Mouse (Mus musculus) frontal cortex, postnatal 25 days (tissue): ENCODE results near the gene Ext2.

Experiments
- DNase-seq, 2 experiments: peaks; one replicate each; pipeline ENCODE4 v3.0.0; 2022; ENCODE audit warnings: low spot score in 2 of 2

The Ext2 gene

DNA sequence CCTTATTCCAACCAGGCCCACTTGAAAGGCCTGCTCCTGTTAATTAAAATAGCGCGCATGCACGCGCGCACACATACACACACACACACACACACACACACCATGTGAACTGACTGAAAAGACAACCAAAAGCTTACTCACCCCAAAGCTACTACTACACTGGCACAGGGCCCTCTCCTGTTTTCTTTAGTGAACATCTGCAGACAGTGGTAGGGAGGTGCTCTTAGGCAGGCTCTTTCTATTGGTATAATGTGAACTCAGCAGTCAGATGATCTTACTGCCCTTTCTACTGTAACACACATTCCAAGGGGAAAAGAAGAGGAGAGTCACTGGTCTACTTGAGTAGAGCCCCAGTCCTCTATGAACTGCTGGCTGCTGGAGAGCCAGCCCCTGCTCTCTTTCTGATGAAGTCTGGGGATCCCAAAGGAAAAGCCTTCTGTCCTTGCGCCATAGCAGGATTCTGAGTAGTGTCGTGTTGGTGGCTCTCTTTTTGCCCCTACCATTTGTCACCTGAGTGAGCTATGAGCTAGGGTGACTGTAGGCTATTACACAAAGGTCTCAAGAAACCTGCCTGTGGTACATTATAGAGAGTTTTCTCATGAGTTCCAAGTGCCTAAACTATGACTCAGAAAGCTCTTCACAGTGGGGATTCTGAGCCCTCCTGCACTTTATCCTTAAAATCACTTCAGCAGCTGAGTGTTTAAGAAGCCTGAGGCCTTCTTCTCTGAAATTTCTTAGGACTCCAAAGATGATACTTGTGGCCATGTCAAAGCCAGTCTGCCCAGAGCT is 45.9 kb downstream of the Ext2 start:
- DNase-seq, result no peak

GRCm38 (mm10) chr2:93775431-93775830 is 46.9 kb downstream of the Ext2 start:
- DNase-seq, result no peak

DNA sequence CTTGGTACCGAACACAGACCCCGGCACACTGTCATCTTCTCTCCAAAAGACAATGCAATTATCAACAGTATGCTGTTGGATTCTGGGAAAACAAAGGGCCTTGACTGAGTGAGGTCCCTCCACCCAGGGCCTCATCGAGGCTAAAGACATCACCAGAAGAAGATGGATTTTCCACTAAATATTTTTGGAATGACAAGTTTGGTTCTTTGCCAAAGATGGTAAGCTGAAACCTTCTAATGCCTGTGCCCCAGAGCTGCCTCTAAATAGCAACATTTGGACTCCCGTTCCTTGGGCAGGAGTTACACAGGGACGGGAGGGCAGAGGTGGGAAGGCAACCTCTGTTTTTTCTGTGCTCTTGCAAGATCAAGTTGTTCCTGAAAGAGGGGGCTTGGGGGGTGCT is 47.4 kb downstream of the Ext2 start:
- no peak for DNase-seq

DNA sequence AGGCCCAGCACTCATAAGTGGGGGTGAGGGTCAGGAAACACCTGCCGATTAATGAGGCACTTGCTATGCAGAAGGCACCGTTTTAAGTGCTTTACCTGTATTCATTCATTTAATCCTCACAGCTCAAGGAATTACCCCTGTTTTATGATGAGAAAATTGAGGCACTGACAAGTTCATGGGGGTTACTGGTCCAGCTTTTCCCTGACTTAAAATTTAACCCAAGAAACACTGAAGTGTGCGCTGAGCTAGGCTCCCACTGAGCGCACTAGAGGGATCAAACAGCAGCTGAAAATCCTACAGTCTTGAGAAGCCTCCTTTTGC is 49.6 kb downstream of the Ext2 start:
- DNase-seq, result no peak

DNA sequence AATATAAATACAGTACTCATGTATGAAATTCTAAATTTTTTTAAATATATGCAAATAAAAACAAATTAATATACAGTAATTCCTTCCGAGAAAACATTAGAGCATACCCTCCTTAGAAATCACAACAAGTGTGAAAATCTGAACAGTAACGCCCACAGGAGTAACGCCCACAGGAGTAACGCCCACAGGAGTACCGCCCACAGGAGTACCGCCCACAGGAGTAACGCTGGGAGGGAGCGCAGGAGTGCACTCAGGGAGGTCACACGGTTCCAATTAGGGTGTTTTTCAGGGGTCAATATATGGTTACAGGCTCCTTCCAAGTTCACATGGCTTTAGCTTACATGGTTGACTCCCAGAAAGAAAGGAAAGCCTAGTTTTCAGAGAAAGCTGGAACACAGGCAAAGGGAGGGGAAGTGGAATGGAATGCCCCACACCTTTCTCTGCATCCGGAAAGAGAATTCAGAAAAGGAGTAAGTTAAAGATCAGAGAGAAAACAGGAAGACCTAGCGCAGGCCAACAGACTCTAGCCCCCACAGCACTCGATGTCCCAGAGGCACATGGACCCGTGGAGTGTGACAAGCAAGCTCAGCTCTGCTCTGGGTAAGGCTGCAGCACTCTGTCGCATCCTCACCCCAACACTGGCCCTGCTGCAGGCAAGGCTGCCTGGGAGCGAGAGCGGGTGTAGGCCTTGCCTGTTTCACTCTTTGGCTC is 50.2 kb downstream of the Ext2 start:
- no peak for DNase-seq

DNA sequence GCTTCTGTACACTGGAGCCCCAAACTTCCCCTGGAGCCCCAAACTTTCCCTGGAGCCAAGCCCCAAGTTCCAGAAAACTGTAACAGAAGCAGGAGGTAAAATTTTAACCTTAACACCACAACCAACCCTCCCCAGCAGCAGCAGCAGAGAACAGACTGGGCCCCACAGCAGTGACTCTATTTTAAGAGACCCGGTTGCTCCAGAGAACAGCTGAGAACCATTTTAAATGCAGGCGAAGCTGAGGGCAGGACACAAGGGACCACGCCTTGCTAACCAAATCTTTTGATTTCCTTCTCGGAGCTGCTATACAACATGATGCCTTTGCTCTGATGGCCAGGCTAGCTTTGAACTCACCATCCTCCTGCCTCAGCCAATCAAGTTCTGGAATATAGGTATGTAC is 51.5 kb downstream of the Ext2 start:
- DNase-seq, result no peak

DNA sequence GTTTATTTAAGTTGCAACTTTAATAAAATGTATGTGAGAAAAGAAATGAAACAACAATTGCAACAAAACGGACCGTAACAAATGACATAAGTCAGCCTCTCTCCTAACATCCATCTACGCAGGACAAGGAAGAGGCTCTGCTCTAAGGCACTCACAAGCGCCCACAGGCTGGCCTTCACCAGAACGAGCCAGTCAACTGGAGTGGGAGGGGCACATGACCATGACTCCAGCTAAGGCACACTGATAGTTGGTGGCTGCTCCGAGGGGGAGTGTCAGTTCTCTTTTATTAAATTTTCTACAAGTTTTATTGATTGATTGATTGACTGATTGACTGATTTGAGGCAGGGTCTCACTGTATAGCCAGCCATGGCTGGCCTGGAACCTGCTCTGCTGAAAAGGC is 52.5 kb downstream of the Ext2 start:
- DNase-seq, result no peak

- no peak for DNase-seq
Observed at GRCm38 (mm10) chr2:93765721-93766120, 56.6 kb downstream of the Ext2 start.

- DNase-seq, result no peak
Observed at GRCm38 (mm10) chr2:93764211-93764610, 58.2 kb downstream of the Ext2 start.

- no peak for DNase-seq
Observed at GRCm38 (mm10) chr2:93760389-93760788, 62.0 kb downstream of the Ext2 start.

GRCm38 (mm10) chr2:93759173-93759572 is 63.2 kb downstream of the Ext2 start:
- DNase-seq, result no peak

GRCm38 (mm10) chr2:93758298-93758697 is 64.1 kb downstream of the Ext2 start:
- DNase-seq, result peak; percentile 24 to 37

DNA sequence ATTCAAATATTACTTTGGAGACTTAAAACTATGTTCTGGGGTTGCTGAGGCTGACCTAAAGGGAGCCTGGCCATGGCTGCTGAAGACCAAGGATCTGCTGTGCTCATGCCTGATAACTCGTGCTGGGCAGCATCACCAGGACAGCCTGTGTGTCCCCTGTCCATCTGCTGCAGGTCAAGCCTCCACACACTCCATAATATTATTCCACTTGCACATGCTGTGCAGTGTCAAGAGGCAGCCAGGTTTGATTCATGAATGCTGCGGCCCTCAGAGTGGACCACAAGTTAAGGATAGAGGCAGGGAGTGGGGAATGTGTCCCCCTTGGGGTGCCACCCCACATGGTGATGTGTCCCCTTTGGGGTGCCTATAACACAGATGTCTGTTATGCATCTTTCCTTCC is 68.0 kb downstream of the Ext2 start:
- DNase-seq, result no peak

DNA sequence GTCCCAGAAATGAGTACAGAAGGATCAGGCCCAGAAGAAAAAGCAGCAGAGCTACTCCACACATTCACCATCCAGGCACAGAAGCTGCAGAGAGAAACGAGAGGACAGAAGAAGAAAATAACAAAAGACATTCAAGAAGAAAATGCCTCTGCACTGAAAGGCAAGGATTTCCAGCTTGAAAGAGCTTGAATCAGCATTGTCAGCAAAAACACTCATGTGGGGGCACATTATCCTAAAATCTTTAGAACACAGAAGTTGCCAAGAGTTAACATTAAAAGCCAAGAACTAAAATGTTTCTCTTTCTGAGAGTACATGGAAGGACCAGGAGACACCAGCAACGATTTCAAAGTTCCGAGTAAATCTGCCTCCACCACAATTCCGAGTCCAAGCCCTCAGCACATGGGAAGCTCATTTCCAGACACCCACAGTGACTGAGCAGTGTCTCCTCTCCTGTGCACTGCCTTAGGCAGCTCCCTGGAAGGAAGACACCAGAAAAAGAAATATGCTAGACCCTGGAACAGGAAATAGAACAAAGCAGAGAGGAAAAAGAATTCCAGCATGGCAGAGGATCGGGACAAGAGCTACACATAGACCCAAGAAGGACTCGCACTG is 69.1 kb downstream of the Ext2 start:
- DNase-seq, result no peak

DNA sequence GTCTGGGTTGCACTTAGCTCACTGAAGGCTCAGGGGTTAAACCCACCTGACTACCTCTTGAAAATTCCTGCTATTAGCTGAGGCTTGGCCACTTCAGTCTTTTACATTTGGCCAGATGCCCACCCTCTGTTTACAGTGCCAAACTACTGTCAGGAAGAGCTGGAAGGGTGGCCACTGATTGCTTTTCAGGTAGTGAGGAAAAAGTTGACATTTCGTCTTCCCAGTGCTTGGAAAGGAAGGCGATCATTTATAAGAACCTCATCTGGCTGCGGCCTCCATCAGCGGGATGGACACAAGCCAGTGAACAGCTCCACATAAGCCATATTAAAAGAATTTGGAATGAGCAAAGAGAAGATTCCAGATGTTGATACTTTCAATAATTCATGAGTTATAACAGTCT is 72.7 kb downstream of the Ext2 start:
- DNase-seq, result no peak

GRCm38 (mm10) chr2:93747538-93748126 is 74.7 kb downstream of the Ext2 start:
- DNase-seq, result no peak

DNA sequence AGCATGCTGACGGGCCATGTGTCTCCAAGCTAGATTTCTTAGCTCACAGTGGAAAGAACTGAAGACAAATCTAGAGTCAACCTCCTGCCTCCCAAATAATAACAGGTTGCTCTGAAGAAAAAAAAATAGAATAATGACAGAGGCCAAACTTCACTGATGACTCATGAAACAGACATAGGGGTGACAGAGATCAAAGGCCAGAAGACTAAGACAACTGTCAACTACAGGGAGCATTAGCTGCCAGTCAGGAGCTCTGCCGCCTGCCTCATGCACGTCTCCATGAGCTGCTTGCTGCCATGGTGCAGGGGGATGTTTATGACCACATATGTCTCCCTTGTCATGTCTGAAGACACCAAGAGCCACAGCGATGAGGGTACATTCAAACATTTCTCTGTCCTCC is 75.7 kb downstream of the Ext2 start:
- DNase-seq, result no peak

GRCm38 (mm10) chr2:93746162-93746561 is 76.2 kb downstream of the Ext2 start:
- DNase-seq, result no peak

GRCm38 (mm10) chr2:93745741-93746140 is 76.6 kb downstream of the Ext2 start:
- DNase-seq, result no peak

DNA sequence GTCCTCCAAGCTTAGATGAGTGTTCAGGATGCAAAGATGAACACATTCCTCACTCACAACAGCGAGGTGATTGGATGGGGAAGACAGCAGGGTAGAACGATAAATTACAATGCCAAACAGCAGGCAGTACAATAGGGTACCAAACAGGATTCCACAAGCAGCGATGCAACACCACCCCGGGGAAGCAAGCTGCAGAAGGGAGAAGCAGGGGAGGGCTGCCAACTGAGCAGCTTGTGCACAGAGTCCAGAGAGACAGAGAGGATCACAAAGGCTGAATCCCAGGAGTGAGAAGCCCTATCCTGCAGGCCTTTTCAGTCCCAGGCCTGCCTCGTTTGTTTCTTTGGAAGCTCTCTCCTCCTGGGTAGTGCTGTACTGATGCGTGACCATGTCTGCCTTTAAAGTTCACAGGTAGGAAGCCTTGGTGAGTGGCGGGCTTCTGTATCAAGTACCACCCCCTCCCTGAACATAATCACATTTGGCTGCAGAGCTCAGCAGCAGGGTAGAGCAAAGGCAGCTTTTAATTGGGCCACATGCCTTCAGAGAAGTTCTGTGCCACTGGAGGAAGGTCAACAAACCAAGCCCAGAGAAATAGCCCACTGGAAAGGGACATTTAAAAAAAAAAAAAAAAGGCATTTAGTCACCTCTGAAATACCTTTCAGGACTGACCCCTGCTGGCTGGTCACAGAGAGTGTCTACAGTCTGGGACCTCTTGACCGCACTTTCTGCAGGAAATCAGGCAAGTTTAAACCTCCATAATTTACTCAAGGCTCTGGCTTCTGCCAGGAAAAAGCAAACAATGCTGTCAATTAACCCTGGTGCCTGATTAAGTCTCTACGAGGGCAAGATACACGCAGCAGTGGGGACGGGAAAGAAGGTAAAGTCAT is 77.8 kb downstream of the Ext2 start:
- no peak for DNase-seq

DNA sequence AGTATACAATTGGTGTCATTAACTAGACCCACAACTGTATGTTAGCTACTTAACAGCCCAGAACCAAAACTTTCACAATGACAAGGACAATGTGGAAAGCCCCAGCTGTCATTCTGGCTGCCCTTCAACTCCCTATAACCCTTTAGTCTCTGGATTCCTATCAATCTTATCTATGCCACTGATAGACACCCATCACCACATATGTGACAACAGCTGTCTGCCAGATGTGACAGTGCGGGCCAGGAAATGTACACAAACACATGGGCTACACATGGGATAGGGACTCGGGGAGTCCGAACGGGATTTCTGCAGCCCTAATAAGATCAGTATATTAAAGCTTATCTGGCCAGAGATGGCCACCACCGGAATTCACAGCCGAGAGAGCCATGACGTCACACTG is 80.7 kb downstream of the Ext2 start:
- no peak for DNase-seq

- DNase-seq, result no peak
Observed at GRCm38 (mm10) chr2:93739044-93739569, 83.3 kb downstream of the Ext2 start.
